In the genomic region with DNA sequence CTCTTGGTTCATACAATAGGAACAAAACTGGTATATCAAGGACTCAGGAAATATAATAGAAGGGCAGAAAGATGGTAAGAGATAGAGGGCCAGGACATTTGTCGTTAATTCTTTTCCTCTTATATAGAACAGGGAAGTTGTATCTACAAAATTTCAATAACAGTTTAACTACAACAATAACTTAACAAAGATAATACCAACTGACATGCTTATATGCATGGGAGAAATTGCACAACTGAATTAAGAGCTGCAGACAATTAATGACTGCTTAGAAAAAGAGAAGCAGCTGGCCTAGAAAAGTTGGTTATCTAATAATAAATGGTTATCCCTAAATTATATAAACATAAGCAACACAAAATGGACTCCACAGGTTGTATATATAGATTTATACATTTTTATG, we compare ENCODE assay signal across 30 mouse cellular contexts.
"Had no signal": no experiment of that assay in that cellular context is flagged by ENCODE, and none has a peak within 500 bp of the region (broad histone marks: within the 10 kb centered on the region; RNA-seq: fewer than 3 reads in every experiment).

No protein-coding gene starts in this region.

- H3K27me3 ChIP-seq: heart, embryonic 12.5 days; heart, embryonic 13.5 days; heart, embryonic 15.5 days; hindbrain, embryonic 12.5 days; hindbrain, embryonic 13.5 days; hindbrain, embryonic 15.5 days; intestine, embryonic 15.5 days; kidney, embryonic 15.5 days had no signal

- H3K9me3 ChIP-seq: heart, embryonic 12.5 days; heart, embryonic 13.5 days; heart, embryonic 15.5 days; hindbrain, embryonic 10.5 days; hindbrain, embryonic 12.5 days; hindbrain, embryonic 13.5 days; hindbrain, embryonic 15.5 days; intestine, embryonic 15.5 days; kidney, embryonic 15.5 days had no signal

- H3K27ac ChIP-seq: heart, embryonic 13.5 days; heart, embryonic 15.5 days; hindbrain, embryonic 10.5 days; hindbrain, embryonic 12.5 days; hindbrain, embryonic 13.5 days; hindbrain, embryonic 14.5 days; hindbrain, embryonic 15.5 days; hindbrain, postnatal 0 days; intestine, embryonic 15.5 days; kidney, embryonic 15.5 days; kidney, postnatal 0 days; layer of hippocampus, adult 2 months; left cerebral cortex, adult 2 months had no signal

- DNase-seq: heart, postnatal 10 days; heart, postnatal 14 days; heart, postnatal 36 days; heart, postnatal 4 days; kidney, adult 11 months; kidney, adult 18-20 months; kidney, adult 2 months; kidney, adult 8-10 months; kidney, adult 9 months; kidney, postnatal 10 days; kidney, postnatal 14 days; kidney, postnatal 25 days; kidney, postnatal 36 days; kidney, postnatal 4 days; layer of hippocampus, adult 9-11 months; layer of hippocampus, postnatal 36 days had no signal

- H3K36me3 ChIP-seq: heart, embryonic 12.5 days; heart, embryonic 13.5 days; heart, embryonic 15.5 days; hindbrain, embryonic 10.5 days; hindbrain, embryonic 12.5 days; hindbrain, embryonic 13.5 days; hindbrain, embryonic 15.5 days; intestine, embryonic 15.5 days; kidney, embryonic 15.5 days had no signal

- H3K4me3 ChIP-seq: heart, embryonic 12.5 days; heart, embryonic 13.5 days; heart, embryonic 15.5 days; hindbrain, embryonic 10.5 days; hindbrain, embryonic 12.5 days; hindbrain, embryonic 13.5 days; hindbrain, embryonic 15.5 days; intestine, embryonic 15.5 days; kidney, embryonic 15.5 days; layer of hippocampus, adult 2 months; left cerebral cortex, adult 2 months had no signal

- H3K4me1 ChIP-seq: heart, embryonic 12.5 days; heart, embryonic 13.5 days; heart, embryonic 15.5 days; hindbrain, embryonic 10.5 days; hindbrain, embryonic 12.5 days; hindbrain, embryonic 13.5 days; hindbrain, embryonic 15.5 days; intestine, embryonic 15.5 days; kidney, embryonic 15.5 days had no signal

- H3K9ac ChIP-seq: heart, embryonic 12.5 days; heart, embryonic 13.5 days; heart, embryonic 15.5 days; hindbrain, embryonic 12.5 days; hindbrain, embryonic 13.5 days; hindbrain, embryonic 14.5 days; hindbrain, embryonic 15.5 days; intestine, embryonic 15.5 days; kidney, embryonic 15.5 days had no signal
